Mouse (Mus musculus): ENCODE results near the gene Ccz1.

GRCm38 (mm10) chr5:143966671-143967070 lies 48.0 kb downstream of the Ccz1 start:
- TF ChIP-seq EP300 (optimal IDR thresholded peaks at IDR 0.05) = no peak
- no peak for TF ChIP-seq CTCF (IDR thresholded peaks at IDR 0.05; ENCODE audit: low read depth)

Measured in stomach, postnatal 0 days (tissue).